Mouse (Mus musculus) B cell, adult (primary cell): ENCODE data around the gene Ccdc169. TPM values are rescaled to one million over a fixed set of nuclear protein-coding genes. Genes with fewer than 3 reads are reported as not detected.

ENCODE experiments used
- total RNA-seq: library from RNA; stranded (reverse); gene quantifications from 4 replicates; pipeline ENCODE4 v1.2.4, GENCODE M21; 2023; ENCODE audit not compliant: inconsistent age

Ccdc169 gene
- total RNA-seq: not detected in 4 replicates

GRCm38 (mm10) chr3:55137039-55137438 is at the start of gene Ccdc169:
Gene Ccdc169, plus strand, starts transcription at chr3:55137339.

GRCm38 (mm10) chr3:55111935-55112709 is 25.0 kb upstream of the Ccdc169 start, which contains the start of gene Spg20:
Gene Spg20, plus strand, starts transcription at chr3:55112108.

GRCm38 (mm10) chr3:55181766-55182165 is 44.6 kb downstream of the Ccdc169 start, which contains the start of gene Sohlh2:
Gene Sohlh2, plus strand, starts transcription at chr3:55182028.

Other genes with a start within 250 kb of the Ccdc169 start
- gene Sertm1, start 221.5 kb upstream of the Ccdc169 start, total RNA-seq: not detected in 4 replicates
- gene Ccna1, start 81.8 kb upstream of the Ccdc169 start, total RNA-seq: not detected in 4 replicates
- gene Spg20, start 25.2 kb upstream of the Ccdc169 start, total RNA-seq: 14.9 to 18.0 TPM (median 16.6 TPM) in 4 replicates
- not detected in 4 replicates for gene Sohlh2, start 44.7 kb downstream of the Ccdc169 start, total RNA-seq
- gene Dclk1, start 105.0 kb downstream of the Ccdc169 start, total RNA-seq: 0.13 TPM in 1 of 4 replicates, not detected in the others